Mouse (Mus musculus) MEL (cell line): Measurements from ENCODE around the gene Sdad1. TPM values are rescaled to one million over a fixed set of nuclear protein-coding genes. Genes with fewer than 3 reads are reported as not detected.

Source experiments
- DNase-seq: peaks from one replicate; pipeline ENCODE4 v3.0.0; 2011; ENCODE audit warnings: low read depth, low spot score
- H3K27ac ChIP-seq: 2 replicates; pipeline ENCODE4 v1.5.1; 2012; ENCODE audit warnings: low read depth, mild to moderate bottlenecking, control low read depth, low read length, moderate library complexity; ENCODE audit not compliant: control insufficient read depth
- H3K27me3 ChIP-seq, 2 experiments: fragments of 150-350 bp in 1 of 2; sonication (generic) in 1 of 2; 2 replicates each; pipeline ENCODE4 v1.6.1; 2012; ENCODE audit warnings: low read length in 2 of 2, mild to moderate bottlenecking in 2 of 2, improper control_type of control experiment in 1 of 2, moderate library complexity in 1 of 2; ENCODE audit not compliant: insufficient read depth in 2 of 2, control insufficient read depth in 1 of 2
- H3K36me3 ChIP-seq, 2 experiments: 2 replicates each; pipeline ENCODE4 v1.6.1; 2012 to 2014; ENCODE audit warnings: low read length in 2 of 2, improper control_type of control experiment in 1 of 2, inconsistent platforms in 1 of 2, mild to moderate bottlenecking in 1 of 2; ENCODE audit not compliant: insufficient read depth in 2 of 2, control insufficient read depth in 1 of 2
- H3K4me1 ChIP-seq, 2 experiments: fragments of 150-350 bp in 1 of 2; sonication (generic) in 1 of 2; 2 replicates each; pipeline ENCODE4 v1.6.1; 2012; ENCODE audit warnings: low read length in 2 of 2, improper control_type of control experiment in 1 of 2, mild to moderate bottlenecking in 1 of 2; ENCODE audit not compliant: insufficient read depth in 2 of 2, control insufficient read depth in 1 of 2
- H3K4me3 ChIP-seq, 2 experiments: fragments of 150-350 bp in 1 of 2; sonication (generic) in 1 of 2; 2 replicates each; pipeline ENCODE4 v1.5.1; 2012; ENCODE audit warnings: low read depth in 2 of 2, low read length in 2 of 2, mild to moderate bottlenecking in 2 of 2, moderate library complexity in 2 of 2, control low read depth in 1 of 2, improper control_type of control experiment in 1 of 2; ENCODE audit not compliant: control insufficient read depth in 1 of 2, insufficient read depth in 1 of 2
- H3K79me2 ChIP-seq: 2 replicates; pipeline ENCODE4 v1.6.1; 2012; ENCODE audit warnings: mild to moderate bottlenecking, low read length, moderate library complexity; ENCODE audit not compliant: control insufficient read depth, poor library complexity, insufficient read depth
- H3K9ac ChIP-seq: 2 replicates; pipeline ENCODE4 v1.6.1; 2012; ENCODE audit warnings: low read depth, mild to moderate bottlenecking, control low read depth, low read length, moderate library complexity; ENCODE audit not compliant: control insufficient read depth, poor library complexity, severe bottlenecking
- H3K9me3 ChIP-seq: fragments of 150-350 bp; sonication (generic); replicated peaks from 2 replicates; pipeline ENCODE4 v1.6.1; 2012; ENCODE audit warnings: mild to moderate bottlenecking, low read length, improper control_type of control experiment, moderate library complexity; ENCODE audit not compliant: insufficient read depth
- CHD2 ChIP-seq: IDR thresholded peaks from 2 replicates; pipeline ENCODE4 v1.6.1; 2011; ENCODE audit warnings: low read length, improper control_type of control experiment
- CTCF ChIP-seq, 3 experiments: IDR thresholded peaks in 2 of 3; conservative IDR thresholded peaks in 1 of 3; 2 replicates each; pipeline ENCODE4 v1.5.1; 2011 to 2012; ENCODE audit warnings: low read length in 3 of 3, low read depth in 2 of 3, mild to moderate bottlenecking in 2 of 3, improper control_type of control experiment in 1 of 3, inconsistent platforms in 1 of 3, mixed read lengths in 1 of 3, moderate library complexity in 1 of 3; ENCODE audit not compliant: control insufficient read depth in 1 of 3, insufficient read depth in 1 of 3, poor library complexity in 1 of 3, severe bottlenecking in 1 of 3
- E2F4 ChIP-seq: IDR thresholded peaks from 2 replicates; pipeline ENCODE4 v1.6.1; 2011; ENCODE audit warnings: low read depth, low read length, improper control_type of control experiment, borderline replicate concordance
- ELF1 ChIP-seq: IDR thresholded peaks from 2 replicates; pipeline ENCODE4 v1.6.1; 2014; ENCODE audit warnings: low read depth, mild to moderate bottlenecking, inconsistent platforms, low read length, improper control_type of control experiment, moderate library complexity
- EP300 ChIP-seq, 2 experiments: IDR thresholded peaks; 2 replicates each; pipeline ENCODE4 v1.6.1; 2011; ENCODE audit warnings: improper control_type of control experiment in 2 of 2, low read length in 2 of 2, low read depth in 1 of 2, mild to moderate bottlenecking in 1 of 2
- ETS1 ChIP-seq: IDR thresholded peaks from 2 replicates; pipeline ENCODE4 v1.6.1; 2012; ENCODE audit warnings: low read depth, mild to moderate bottlenecking, inconsistent platforms, low read length, improper control_type of control experiment, moderate library complexity
- GABPA ChIP-seq: IDR thresholded peaks from 2 replicates; pipeline ENCODE4 v1.6.1; 2012; ENCODE audit warnings: low read depth, mild to moderate bottlenecking, inconsistent platforms, low read length, improper control_type of control experiment, moderate library complexity
- GATA1 ChIP-seq: IDR thresholded peaks from 2 replicates; pipeline ENCODE4 v1.6.1; 2011; ENCODE audit warnings: low read depth, low read length, improper control_type of control experiment
- JUND ChIP-seq: IDR thresholded peaks from 2 replicates; pipeline ENCODE4 v1.6.1; 2011; ENCODE audit warnings: low read depth, mild to moderate bottlenecking, improper control_type of control experiment, low read length
- KAT2A ChIP-seq: conservative IDR thresholded peaks from 2 replicates; pipeline ENCODE4 v1.6.1; 2012; ENCODE audit warnings: low read depth, low read length, improper control_type of control experiment, inconsistent platforms
- MAFK ChIP-seq: IDR thresholded peaks from 2 replicates; pipeline ENCODE4 v1.6.1; 2011; ENCODE audit warnings: low read depth, mild to moderate bottlenecking, low read length, improper control_type of control experiment, borderline replicate concordance
- MEF2A ChIP-seq: IDR thresholded peaks from 2 replicates; pipeline ENCODE4 v1.6.1; 2014; ENCODE audit warnings: low read depth, mild to moderate bottlenecking, inconsistent platforms, low read length, improper control_type of control experiment; ENCODE audit not compliant: poor library complexity, insufficient replicate concordance, severe bottlenecking; ENCODE audit errors: extremely low read depth
- MXI1 ChIP-seq: IDR thresholded peaks from 2 replicates; pipeline ENCODE4 v1.6.1; 2011; ENCODE audit warnings: mild to moderate bottlenecking, low read depth, low read length, improper control_type of control experiment
- MYB ChIP-seq: IDR thresholded peaks from 2 replicates; pipeline ENCODE4 v1.6.1; 2011; ENCODE audit warnings: mild to moderate bottlenecking, low read depth, low read length, improper control_type of control experiment
- NELFE ChIP-seq: IDR thresholded peaks from 2 replicates; pipeline ENCODE4 v1.6.1; 2011; ENCODE audit warnings: low read depth, low read length, improper control_type of control experiment
- POLR2A ChIP-seq, 2 experiments: IDR thresholded peaks; 2 replicates each; pipeline ENCODE4 v1.6.1; 2011 to 2012; ENCODE audit warnings: low read length in 2 of 2, mild to moderate bottlenecking in 2 of 2, control low read depth in 1 of 2, improper control_type of control experiment in 1 of 2, low read depth in 1 of 2, moderate library complexity in 1 of 2; ENCODE audit not compliant: control insufficient read depth in 1 of 2, insufficient read depth in 1 of 2, poor library complexity in 1 of 2
- POLR2AphosphoS2 ChIP-seq: IDR thresholded peaks from 2 replicates; pipeline ENCODE4 v1.6.1; 2011; ENCODE audit warnings: low read length, improper control_type of control experiment
- RAD21 ChIP-seq: IDR thresholded peaks from 2 replicates; pipeline ENCODE4 v1.6.1; 2011; ENCODE audit warnings: mild to moderate bottlenecking, low read depth, low read length, improper control_type of control experiment
- RCOR1 ChIP-seq: IDR thresholded peaks from 2 replicates; pipeline ENCODE4 v1.6.1; 2012; ENCODE audit warnings: low read depth, mild to moderate bottlenecking, inconsistent platforms, low read length, improper control_type of control experiment
- SIN3A ChIP-seq: IDR thresholded peaks from 2 replicates; pipeline ENCODE4 v1.6.1; 2012; ENCODE audit warnings: low read length, improper control_type of control experiment, inconsistent platforms
- SMC3 ChIP-seq: IDR thresholded peaks from 2 replicates; pipeline ENCODE4 v1.6.1; 2011; ENCODE audit warnings: low read depth, low read length, improper control_type of control experiment
- TAL1 ChIP-seq: IDR thresholded peaks from 2 replicates; pipeline ENCODE4 v1.6.1; 2012; ENCODE audit warnings: mild to moderate bottlenecking, inconsistent platforms, low read length, moderate library complexity, mixed read lengths
- TCF12 ChIP-seq: IDR thresholded peaks from 2 replicates; pipeline ENCODE4 v1.6.1; 2014; ENCODE audit warnings: low read depth, mild to moderate bottlenecking, inconsistent platforms, low read length, improper control_type of control experiment, moderate library complexity
- UBTF ChIP-seq: IDR thresholded peaks from 2 replicates; pipeline ENCODE4 v1.6.1; 2012; ENCODE audit warnings: low read depth, mild to moderate bottlenecking, inconsistent platforms, low read length, improper control_type of control experiment, moderate library complexity, borderline replicate concordance; ENCODE audit not compliant: insufficient read depth
- USF1 ChIP-seq: IDR thresholded peaks from 2 replicates; pipeline ENCODE4 v1.6.1; 2014; ENCODE audit warnings: low read depth, mild to moderate bottlenecking, inconsistent platforms, low read length, improper control_type of control experiment, moderate library complexity
- USF2 ChIP-seq, 2 experiments: IDR thresholded peaks; 2 replicates each; pipeline ENCODE4 v1.6.1; 2011 to 2012; ENCODE audit warnings: improper control_type of control experiment in 2 of 2, low read length in 2 of 2, borderline replicate concordance in 1 of 2, inconsistent platforms in 1 of 2, low read depth in 1 of 2, mild to moderate bottlenecking in 1 of 2; ENCODE audit not compliant: insufficient read depth in 1 of 2
- ZC3H11A ChIP-seq: IDR thresholded peaks from 2 replicates; pipeline ENCODE4 v1.6.1; 2012; ENCODE audit warnings: low read depth, mild to moderate bottlenecking, inconsistent platforms, low read length, improper control_type of control experiment
- ZKSCAN1 ChIP-seq: IDR thresholded peaks from 2 replicates; pipeline ENCODE4 v1.6.1; 2012; ENCODE audit warnings: low read depth, mild to moderate bottlenecking, inconsistent platforms, low read length, improper control_type of control experiment, moderate library complexity
- ZNF384 ChIP-seq: IDR thresholded peaks from 2 replicates; pipeline ENCODE4 v1.6.1; 2012; ENCODE audit warnings: low read depth, mild to moderate bottlenecking, inconsistent platforms, low read length, improper control_type of control experiment
- polyA plus RNA-seq, 2 experiments: library from polyadenylated mRNA; stranded (reverse) in 1 of 2; unstranded in 1 of 2; fragments of >175 nt in 1 of 2; fragments of >200 nt in 1 of 2; gene quantifications; 2 replicates each; pipeline versions ENCODE4 v1.2.1 to v1.2.4; 2012; ENCODE audit warnings: low replicate concordance in 2 of 2, low read depth in 1 of 2; ENCODE audit not compliant: insufficient read length in 2 of 2, insufficient read depth in 1 of 2, missing spikeins in 1 of 2
- total RNA-seq: library from RNA; depleted of rRNA; stranded (reverse); fragments of 300-350 nt; gene quantifications from 2 replicates; pipeline ENCODE4 v1.2.3, GENCODE M21; 2012

Gene Sdad1
- total and polyA plus RNA-seq, 3 experiments, result 72.4 to 73.0 TPM; not detected in 1

DNA sequence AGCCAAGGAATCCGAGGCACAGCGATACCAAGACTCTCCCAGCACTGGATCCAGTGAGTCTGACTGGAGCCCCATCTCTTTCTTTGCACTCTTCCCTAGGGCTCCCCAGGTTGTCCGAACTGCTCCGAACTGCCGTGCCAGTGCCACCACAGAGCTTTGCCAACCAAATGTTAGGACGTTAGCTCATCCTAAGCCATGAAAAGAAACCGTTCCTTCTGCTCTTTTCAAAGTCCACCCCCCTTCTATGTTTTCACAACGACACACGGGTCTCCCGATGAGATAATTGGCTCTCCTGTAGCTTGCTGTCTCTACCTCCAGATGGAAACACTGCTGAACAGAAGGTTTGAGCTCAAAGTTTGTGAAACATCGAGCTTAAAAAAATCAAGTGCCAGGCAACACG is 69.5 kb downstream of the Sdad1 start:
- H3K79me2 ChIP-seq, result no peaks in the 10 kb centered on the region

DNA sequence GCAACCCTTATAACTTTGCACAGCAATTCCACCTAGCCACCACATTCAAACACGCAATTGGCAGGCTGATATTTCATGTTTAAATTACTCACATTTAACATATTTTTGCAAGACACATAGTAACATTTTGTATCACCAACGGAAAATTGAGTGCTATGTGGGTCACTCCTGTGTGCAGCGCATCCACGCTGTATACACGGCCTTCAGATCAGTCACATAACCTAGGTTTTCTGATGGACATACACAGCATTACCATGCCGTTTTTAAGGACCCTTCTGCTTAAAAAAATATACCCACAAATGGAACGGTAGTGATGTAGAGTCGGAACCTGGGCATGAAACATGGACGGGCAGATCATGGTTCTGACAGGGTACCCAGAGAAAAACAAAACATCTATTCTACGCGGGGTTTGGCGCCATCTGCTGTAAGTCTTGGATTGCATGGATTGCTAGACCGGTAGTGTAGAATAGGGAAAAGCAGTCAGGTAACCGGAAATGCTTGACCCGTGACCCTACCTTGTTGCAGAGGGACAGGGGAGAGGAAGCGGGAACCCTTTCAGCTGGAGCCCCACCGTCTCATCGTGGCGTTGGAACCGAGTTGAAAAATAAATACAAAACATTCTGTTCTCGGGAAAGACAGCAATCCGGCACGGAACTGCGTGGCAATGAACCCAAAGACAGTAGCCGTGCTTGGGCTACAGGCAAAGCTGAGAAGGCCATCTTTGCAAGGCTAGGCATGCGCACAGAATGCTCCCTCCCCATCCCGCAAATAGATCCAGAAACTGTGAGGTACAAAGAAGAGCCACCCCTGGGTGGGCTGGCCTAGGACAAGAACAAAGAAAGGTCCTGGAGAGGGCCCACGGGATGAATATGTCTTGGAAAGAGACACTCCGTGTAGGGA is 70.7 kb downstream of the Sdad1 start:
- H3K79me2 ChIP-seq, result no peaks in the 10 kb centered on the region
- DNase-seq, result peak; percentile 37
- H3K9ac ChIP-seq, result no peak overlapping the region
- H3K9me3 ChIP-seq, result no peaks in the 10 kb centered on the region
- peaks cover 0 to 2% of the 10 kb centered on the region in 2 experiments; a peak in 1 of 4 replicates for H3K36me3 ChIP-seq
- H3K4me3 ChIP-seq, result no peak overlapping the region
- H3K27ac ChIP-seq, result no peak overlapping the region
- peaks cover under 1 to 4% of the 10 kb centered on the region in 2 experiments for H3K4me1 ChIP-seq
- no peaks in the 10 kb centered on the region; a peak in 1 of 4 replicates for H3K27me3 ChIP-seq
- TF ChIP-seq MXI1 (no peak), USF1 (no peak), POLR2A (IDR thresholded peaks at IDR 0.05; ENCODE audit: control insufficient read depth in 1 of 2, insufficient read depth in 1 of 2, low read depth in 1 of 2, low read length in 2 of 2, poor library complexity in 1 of 2) (no peak), SIN3A (no peak), TAL1 (no peak), ETS1 (no peak), NELFE (no peak), ZNF384 (no peak), ELF1 (no peak), EP300 (IDR thresholded peaks at IDR 0.05; ENCODE audit: low read depth in 1 of 2, low read length in 2 of 2) (no peak), MEF2A (no peak), USF2 (IDR thresholded peaks at IDR 0.05; ENCODE audit: borderline replicate concordance in 1 of 2, insufficient read depth in 1 of 2, low read depth in 1 of 2, low read length in 2 of 2) (no peak), CHD2 (no peak), RCOR1 (no peak), UBTF (no peak), E2F4 (no peak), ZKSCAN1 (no peak), SMC3 (peak; percentile 72), ZC3H11A (peak; percentile 53), CTCF (IDR thresholded peaks at IDR 0.05 in 2 of 3, conservative IDR thresholded peaks at IDR 0.05 in 1 of 3; ENCODE audit: control insufficient read depth in 1 of 3, insufficient read depth in 1 of 3, low read depth in 2 of 3, low read length in 3 of 3, poor library complexity in 1 of 3, severe bottlenecking in 1 of 3) (peak; percentile 48 to 67 (median 59)), GABPA (no peak), POLR2AphosphoS2 (no peak), TCF12 (no peak), MAFK (no peak), JUND (no peak), MYB (no peak), RAD21 (peak; percentile 77), GATA1 (no peak)

More for the DNA sequence above, 69.5 kb downstream of the Sdad1 start:
- Histone ChIP-seq H3K4me3 (no peak overlapping the region), H3K27ac (no peak overlapping the region), H3K27me3 (no peaks in the 10 kb centered on the region; a peak in 1 of 4 replicates)
- TF ChIP-seq CHD2, result no peak
- TF ChIP-seq USF1, result no peak
- TF ChIP-seq E2F4, result no peak
- no peak for TF ChIP-seq TCF12
- TF ChIP-seq KAT2A, result no peak
- no peak for TF ChIP-seq JUND
- TF ChIP-seq, all 39 proteins: peak for 0
- no peaks in the 10 kb centered on the region for H3K9me3 ChIP-seq
- H3K4me1 ChIP-seq, result peaks cover 7 to 13% of the 10 kb centered on the region in 2 experiments
- no peak overlapping the region for H3K9ac ChIP-seq
- DNase-seq, result no peak
- H3K36me3 ChIP-seq, result peaks cover 0 to 9% of the 10 kb centered on the region in 2 experiments; a peak in 2 of 4 replicates
